In the genomic region with DNA sequence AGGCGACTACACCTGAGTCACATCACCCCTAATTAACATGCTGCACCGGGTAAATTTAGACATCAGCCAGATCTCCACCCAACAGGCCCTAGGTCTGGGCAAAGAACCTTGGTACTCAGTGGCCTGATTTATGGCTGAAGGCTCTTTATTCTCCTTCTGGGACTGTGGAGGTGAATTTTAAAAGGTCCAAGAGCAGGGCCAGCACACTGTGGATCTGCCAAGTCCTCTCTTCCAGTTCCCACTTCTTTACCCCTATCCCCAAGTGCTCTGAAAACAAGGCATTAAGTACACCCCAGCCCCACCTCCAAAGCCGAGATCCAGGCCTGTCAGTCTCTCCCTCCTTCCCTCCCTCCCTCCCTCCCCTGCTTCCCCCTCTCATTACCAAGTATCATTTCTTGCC, we compare ENCODE assay signal across 24 mouse cellular contexts. TPM values are rescaled to one million over a fixed set of nuclear protein-coding genes. Genes with fewer than 3 reads are reported as not detected.
A peak's percentile ranks its signal among the peaks of the same experiment; 100 is the strongest.
DNase-seq lines count a peak whose midpoint lies in the region; ATAC-seq lines count a peak whose summit lies in the region.
"Had no signal": no experiment of that assay in that cellular context is flagged by ENCODE, and none has a peak within 500 bp of the region (broad histone marks: within the 10 kb centered on the region; RNA-seq: fewer than 3 reads in every experiment).

No protein-coding gene starts in this region.

- H3K9me3 ChIP-seq in forebrain, embryonic 10.5 days, result no peaks in the 10 kb centered on the region
- H3K9me3 ChIP-seq in forebrain, embryonic 14.5 days (replicated peaks; ENCODE audit: control insufficient read depth, low read length), result no peaks in the 10 kb centered on the region
- H3K9me3 ChIP-seq: embryonic facial prominence, embryonic 12.5 days; forebrain, embryonic 13.5 days; heart, embryonic 12.5 days; hindbrain, embryonic 12.5 days; midbrain, embryonic 12.5 days; neural tube, embryonic 12.5 days had no signal

- WGBS in forebrain, embryonic 10.5 days, result 44% methylated on average over 3 of the region's 3 CpGs
- WGBS in forebrain, embryonic 14.5 days, result 35% methylated on average over 3 of the region's 3 CpGs

- peaks cover 24% of the 10 kb centered on the region for H3K36me3 ChIP-seq in forebrain, embryonic 10.5 days (replicated peaks)
- no peaks in the 10 kb centered on the region for H3K36me3 ChIP-seq in forebrain, embryonic 14.5 days (ENCODE audit: control insufficient read depth, insufficient read depth, low read length)
- H3K36me3 ChIP-seq: embryonic facial prominence, embryonic 12.5 days; heart, embryonic 12.5 days; hindbrain, embryonic 12.5 days had no signal

- no peak for ATAC-seq in forebrain, embryonic 14.5 days
- ATAC-seq: forebrain, embryonic 13.5 days had no signal

- H3K4me2 ChIP-seq in forebrain, embryonic 14.5 days (ENCODE audit: low read length), result no peak overlapping the region
- H3K4me2 ChIP-seq: embryonic facial prominence, embryonic 12.5 days; forebrain, embryonic 13.5 days; heart, embryonic 12.5 days; hindbrain, embryonic 12.5 days; midbrain, embryonic 12.5 days; neural tube, embryonic 12.5 days had no signal

- peak overlapping the region; percentile 22; the same call in 1 of the 2 replicates for H3K27ac ChIP-seq in forebrain, embryonic 10.5 days
- H3K27ac ChIP-seq in forebrain, embryonic 14.5 days (ENCODE audit: low read depth, low read length), result no peak overlapping the region
- H3K27ac ChIP-seq: embryonic facial prominence, embryonic 12.5 days; forebrain, embryonic 13.5 days; hindbrain, embryonic 12.5 days; kidney, postnatal 0 days; midbrain, embryonic 12.5 days; neural tube, embryonic 12.5 days; stomach, postnatal 0 days had no signal

- DNase-seq in forebrain, embryonic 10.5 days (ENCODE audit: extremely low spot score, low spot score), result no peak
- DNase-seq in forebrain, embryonic 14.5 days (ENCODE audit: low spot score), result no peak
- DNase-seq in layer of hippocampus, adult 9-11 months, result peak; percentile 51
- no peak for DNase-seq in layer of hippocampus, adult 9-10 months (ENCODE audit: low spot score)
- DNase-seq in right cerebral cortex, postnatal 10 days (ENCODE audit: low spot score in 2 of 2), result peak; percentile 45 to 63
- DNase-seq in right cerebral cortex, postnatal 25 days, result no peak
- DNase-seq in left cerebral cortex, adult 9 months (ENCODE audit: low spot score in 2 of 2), result no peak
- DNase-seq in adrenal gland, postnatal 25 days, result no peak
- DNase-seq: cerebellum, postnatal 10 days; gastrocnemius, postnatal 14 days; heart, adult 18-20 months; heart, postnatal 10 days; kidney, adult 2 months; thymus, adult 2 months; thymus, postnatal 4 days had no signal

- peaks cover 35% of the 10 kb centered on the region for H3K4me1 ChIP-seq in forebrain, embryonic 10.5 days
- H3K4me1 ChIP-seq in forebrain, embryonic 14.5 days (ENCODE audit: control insufficient read depth, insufficient read depth, low read length), result 0 out of 2 replicates have a peak, but pooled peaks cover 5% of the 10 kb centered on the region
- H3K4me1 ChIP-seq: heart, embryonic 12.5 days had no signal

- H3K9ac ChIP-seq in forebrain, embryonic 14.5 days (ENCODE audit: low read length), result no peak overlapping the region
- H3K9ac ChIP-seq: embryonic facial prominence, embryonic 12.5 days; forebrain, embryonic 13.5 days; heart, embryonic 12.5 days; hindbrain, embryonic 12.5 days; midbrain, embryonic 12.5 days; neural tube, embryonic 12.5 days had no signal

- H3K4me3 ChIP-seq in forebrain, embryonic 10.5 days, result no peak overlapping the region
- no peak overlapping the region for H3K4me3 ChIP-seq in forebrain, embryonic 14.5 days (ENCODE audit: low read depth, low read length)
- H3K4me3 ChIP-seq: embryonic facial prominence, embryonic 12.5 days; erythroblast, embryonic 14.5 days; forebrain, embryonic 13.5 days; heart, embryonic 12.5 days; hindbrain, embryonic 12.5 days; midbrain, embryonic 12.5 days; neural tube, embryonic 12.5 days had no signal

- no peaks in the 10 kb centered on the region for H3K27me3 ChIP-seq in forebrain, embryonic 10.5 days (ENCODE audit: poor library complexity, severe bottlenecking)
- no peaks in the 10 kb centered on the region for H3K27me3 ChIP-seq in forebrain, embryonic 14.5 days (replicated peaks; ENCODE audit: control insufficient read depth, insufficient read depth, low read length)
- H3K27me3 ChIP-seq: embryonic facial prominence, embryonic 12.5 days; forebrain, embryonic 13.5 days; heart, embryonic 12.5 days; hindbrain, embryonic 12.5 days; midbrain, embryonic 12.5 days; neural tube, embryonic 12.5 days had no signal

RNA-seq across cellular contexts. Expression of a gene that starts 59.5 kb away (rescaled TPM):
- polyA plus RNA-seq in forebrain, embryonic 10.5 days (2016; fragmentation: Nextera tagmentation; extraction: Ambion mirVana), result 25.8 and 27.0 TPM in 2 replicates
- 88.8 and 105 TPM in 2 replicates for polyA plus RNA-seq in forebrain, embryonic 14.5 days (2014; fragmentation: Nextera tagmentation; extraction: Ambion mirVana)
- total RNA-seq in adrenal gland, postnatal 25 days (2021), result 53.7 and 55.3 TPM in 2 replicates

Comparison
In these comparisons a context has a peak if more than half of its experiments do, and no peak if none do; other contexts are left out.
1. DNase-seq: peak in layer of hippocampus, adult 9-11 months (single experiment) and right cerebral cortex, postnatal 10 days (2 of 2); none in forebrain, embryonic 10.5 days (single experiment), forebrain, embryonic 14.5 days (single experiment), layer of hippocampus, adult 9-10 months (single experiment), right cerebral cortex, postnatal 25 days (single experiment), left cerebral cortex, adult 9 months (0 of 2) and adrenal gland, postnatal 25 days (single experiment).